Mouse (Mus musculus) spleen, adult 2 months (tissue): ENCODE data around the gene Trim44. TPM values are rescaled to one million over a fixed set of nuclear protein-coding genes. Genes with fewer than 3 reads are reported as not detected.

Source experiments
- DNase-seq, 2 experiments: peaks; one replicate each; pipeline versions ENCODE4 v3.0.0 to v3.0.0-alpha.2; 2012 to 2021; ENCODE audit warnings: low spot score in 2 of 2, low read depth in 1 of 2
- H3K27ac ChIP-seq: fragments of 200-500 bp; 2 replicates; pipeline ENCODE4 v1.5.1; 2012; ENCODE audit warnings: low read length, inconsistent platforms; ENCODE audit not compliant: insufficient read depth
- H3K27me3 ChIP-seq: fragments of 200-500 bp; 2 replicates; pipeline ENCODE4 v1.6.1; 2012; ENCODE audit warnings: mild to moderate bottlenecking, moderate library complexity, low read length, inconsistent platforms; ENCODE audit not compliant: control insufficient read depth, insufficient read depth
- H3K36me3 ChIP-seq: fragments of 200-500 bp; 2 replicates; pipeline ENCODE4 v1.6.1; 2012; ENCODE audit warnings: mild to moderate bottlenecking, low read length, inconsistent platforms; ENCODE audit not compliant: control insufficient read depth, insufficient read depth
- H3K4me1 ChIP-seq: fragments of 200-500 bp; 2 replicates; pipeline ENCODE4 v1.6.1; 2011; ENCODE audit warnings: inconsistent platforms; ENCODE audit not compliant: control insufficient read depth, insufficient read depth, insufficient read length
- H3K4me3 ChIP-seq: fragments of 200-500 bp; 2 replicates; pipeline ENCODE4 v1.5.1; 2011; ENCODE audit warnings: mild to moderate bottlenecking, inconsistent platforms; ENCODE audit not compliant: insufficient read depth, insufficient read length; ENCODE audit errors: extremely low read depth
- CTCF ChIP-seq: fragments of 200-500 bp; IDR thresholded peaks from 2 replicates; pipeline ENCODE4 v1.5.1; 2011; ENCODE audit warnings: mild to moderate bottlenecking, inconsistent platforms; ENCODE audit not compliant: insufficient read depth, insufficient read length, insufficient replicate concordance; ENCODE audit errors: extremely low read depth
- POLR2A ChIP-seq: fragments of 200-500 bp; IDR thresholded peaks from 2 replicates; pipeline ENCODE4 v1.6.1; 2011; ENCODE audit warnings: low read depth, low read length, inconsistent platforms
- WGBS: fragments of 180-500 bp; shearing (Covaris S2); methylation state at CpG from one replicate; pipeline ENCODE4 v1.1.7; 2018; 5-methylcytosine and 5-hydroxymethylcytosine counted together
- polyA plus RNA-seq: library from polyadenylated mRNA; depleted of rRNA; stranded (reverse); fragments of >200 nt; gene quantifications from 2 replicates; pipeline ENCODE4 v1.2.3, GENCODE M21; 2012

The Trim44 gene
- polyA plus RNA-seq, 1 experiment: 12.9 TPM

GRCm38 (mm10) chr2:102393457-102393856 is 14.2 kb downstream of the Trim44 start:
- H3K27me3 ChIP-seq: no peaks in the 10 kb centered on the region
- no peaks in the 10 kb centered on the region for H3K36me3 ChIP-seq
- no peak overlapping the region for H3K27ac ChIP-seq
- 89% methylated on average over 1 of the region's 1 CpGs for WGBS
- H3K4me1 ChIP-seq: peaks cover 2% of the 10 kb centered on the region
- no peak for DNase-seq
- no peak overlapping the region for H3K4me3 ChIP-seq
- TF ChIP-seq CTCF: no peak
- no peak for TF ChIP-seq POLR2A

- H3K27ac ChIP-seq: no peak overlapping the region
- no peak for DNase-seq
- TF ChIP-seq POLR2A (no peak), CTCF (no peak)
Observed at GRCm38 (mm10) chr2:102385328-102385902, 22.2 kb downstream of the Trim44 start.

GRCm38 (mm10) chr2:102384496-102384895 is 23.1 kb downstream of the Trim44 start:
- TF ChIP-seq POLR2A (no peak), CTCF (no peak)
- H3K4me3 ChIP-seq: no peak overlapping the region
- H3K4me1 ChIP-seq: peaks cover 13% of the 10 kb centered on the region
- WGBS: 37% methylated on average over 1 of the region's 1 CpGs
- H3K27ac ChIP-seq: peak overlapping the region; percentile 66
- DNase-seq: no peak
- H3K27me3 ChIP-seq: no peaks in the 10 kb centered on the region
- H3K36me3 ChIP-seq: peaks cover 1% of the 10 kb centered on the region; the same call in 1 of the 2 replicates

More at GRCm38 (mm10) chr2:102385328-102385902, 22.2 kb downstream of the Trim44 start:
- Histone ChIP-seq H3K4me3 (no peak overlapping the region), H3K27me3 (no peaks in the 10 kb centered on the region), H3K4me1 (peaks cover 13% of the 10 kb centered on the region), H3K36me3 (peaks cover 1% of the 10 kb centered on the region; the same call in 1 of the 2 replicates)

GRCm38 (mm10) chr2:102384057-102384456 is 23.6 kb downstream of the Trim44 start:
- Histone ChIP-seq H3K4me3 (peak overlapping the region; percentile 28; the same call in 1 of the 2 replicates), H3K27ac (peak overlapping the region; percentile 66), H3K4me1 (peaks cover 13% of the 10 kb centered on the region), H3K27me3 (no peaks in the 10 kb centered on the region), H3K36me3 (peaks cover 1% of the 10 kb centered on the region; the same call in 1 of the 2 replicates)
- no peak for DNase-seq
- TF ChIP-seq POLR2A (no peak), CTCF (no peak)
- WGBS: 5% methylated on average over 2 of the region's 2 CpGs

GRCm38 (mm10) chr2:102383069-102383834 is 24.4 kb downstream of the Trim44 start:
- H3K36me3 ChIP-seq: peaks cover 1% of the 10 kb centered on the region; the same call in 1 of the 2 replicates
- no peak for DNase-seq

GRCm38 (mm10) chr2:102382519-102382918 is 25.1 kb downstream of the Trim44 start:
- TF ChIP-seq CTCF (no peak), POLR2A (no peak)
- peaks cover 1% of the 10 kb centered on the region; the same call in 1 of the 2 replicates for H3K36me3 ChIP-seq
- H3K27me3 ChIP-seq: no peaks in the 10 kb centered on the region
- H3K4me1 ChIP-seq: peaks cover 13% of the 10 kb centered on the region
- peak in 1 of 2 experiments; percentile 18 for DNase-seq
- WGBS: 10% methylated on average over 3 of the region's 3 CpGs
- H3K4me3 ChIP-seq: no peak overlapping the region
- H3K27ac ChIP-seq: no peak overlapping the region

More at GRCm38 (mm10) chr2:102383069-102383834, 24.4 kb downstream of the Trim44 start:
- Histone ChIP-seq H3K4me3 (no peak overlapping the region), H3K4me1 (peaks cover 13% of the 10 kb centered on the region), H3K27me3 (no peaks in the 10 kb centered on the region), H3K27ac (no peak overlapping the region; the same call in 1 of the 2 replicates)
- no peak for TF ChIP-seq POLR2A
- TF ChIP-seq CTCF: no peak
- WGBS: 76% methylated on average over 3 of the region's 3 CpGs
